Mouse (Mus musculus): ENCODE measurements around the gene Atp4a. TPM values are rescaled to one million over a fixed set of nuclear protein-coding genes. Genes with fewer than 3 reads are reported as not detected.

Atp4a gene
- polyA plus RNA-seq (2012; rRNA removed), result 80.5 and 104 TPM in 2 replicates

DNA sequence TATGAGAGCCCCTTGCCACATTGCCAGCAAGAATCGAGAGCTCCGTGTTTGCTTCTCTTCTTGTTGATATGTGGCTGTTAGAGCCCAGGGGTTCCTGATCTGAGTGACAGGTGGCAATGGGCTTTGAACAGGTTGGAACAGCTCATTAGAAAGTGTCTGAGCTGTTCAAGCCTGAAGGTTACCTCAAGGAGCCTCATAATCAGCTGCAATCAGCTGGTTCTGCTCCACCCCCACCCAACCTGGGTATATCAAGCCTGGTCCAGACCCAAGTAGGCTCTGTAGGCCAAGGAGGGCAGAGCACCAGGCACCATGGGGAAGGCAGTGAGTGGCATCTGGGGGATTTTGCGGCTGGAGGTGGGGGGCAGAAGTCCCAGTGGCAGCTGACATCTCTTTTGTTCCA lies at the start of gene Atp4a:
Gene Atp4a, plus strand, starts transcription at position 268 of the 400 bp plus-strand sequence.
- no peak for DNase-seq (ENCODE audit: low read depth)

DNA sequence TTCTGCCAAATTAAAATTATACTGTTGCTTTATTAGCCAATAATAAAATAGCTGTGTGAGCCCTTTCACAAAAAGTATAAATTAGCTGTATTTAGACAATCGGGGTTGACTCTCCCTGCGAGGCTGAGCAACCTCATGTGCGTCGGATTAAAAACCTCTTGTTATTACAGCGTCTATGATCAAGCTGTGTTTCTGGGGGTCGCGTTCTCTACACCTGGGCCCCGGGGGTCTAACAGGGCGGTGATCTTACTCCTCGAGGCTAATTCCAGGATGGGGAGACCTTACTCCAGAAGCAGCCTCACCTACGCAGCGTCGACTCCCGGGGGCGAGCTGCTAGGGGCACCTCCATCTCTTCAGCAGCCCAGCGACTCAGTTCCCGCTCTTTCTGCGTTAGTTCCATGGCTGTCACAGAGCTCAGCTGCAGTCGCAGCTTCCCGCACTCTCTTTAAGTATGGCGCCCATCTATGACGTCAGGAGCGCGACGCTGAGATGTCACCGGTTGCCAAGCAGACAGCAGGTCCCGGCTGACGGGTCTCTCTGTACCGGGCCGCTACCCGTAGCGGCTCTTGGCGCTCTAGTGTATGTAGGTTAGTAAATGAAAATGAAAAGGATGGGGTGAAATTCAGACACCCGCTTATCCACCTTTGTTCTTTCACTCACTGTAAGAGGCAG lies 47.3 kb upstream of the Atp4a start, which contains the start of gene Haus5:
Gene Haus5, minus strand, starts transcription at position 466 of the 672 bp plus-strand sequence.
- DNase-seq (ENCODE audit: low read depth), result no peak

DNA sequence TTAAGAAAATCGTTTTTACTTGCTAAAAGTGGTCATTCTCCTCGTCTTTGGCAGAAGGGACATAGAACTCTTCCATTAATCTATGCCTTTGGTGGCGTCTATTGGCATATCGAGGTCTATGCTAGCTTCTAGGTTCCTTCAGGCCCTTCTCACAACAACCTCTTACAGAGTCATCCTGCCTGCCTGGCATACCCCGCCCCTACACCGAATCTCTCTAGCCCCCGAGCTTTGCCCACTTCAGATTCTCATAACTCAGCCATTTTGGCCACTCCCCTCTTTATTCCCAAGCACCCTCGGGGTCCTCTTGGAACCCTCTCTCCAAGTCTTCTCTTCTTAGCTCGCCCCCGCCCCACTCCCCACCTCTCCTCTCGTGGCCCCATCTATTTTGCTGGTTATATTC lies 46.7 kb upstream of the Atp4a start:
- no peak for DNase-seq (ENCODE audit: low read depth)

DNA sequence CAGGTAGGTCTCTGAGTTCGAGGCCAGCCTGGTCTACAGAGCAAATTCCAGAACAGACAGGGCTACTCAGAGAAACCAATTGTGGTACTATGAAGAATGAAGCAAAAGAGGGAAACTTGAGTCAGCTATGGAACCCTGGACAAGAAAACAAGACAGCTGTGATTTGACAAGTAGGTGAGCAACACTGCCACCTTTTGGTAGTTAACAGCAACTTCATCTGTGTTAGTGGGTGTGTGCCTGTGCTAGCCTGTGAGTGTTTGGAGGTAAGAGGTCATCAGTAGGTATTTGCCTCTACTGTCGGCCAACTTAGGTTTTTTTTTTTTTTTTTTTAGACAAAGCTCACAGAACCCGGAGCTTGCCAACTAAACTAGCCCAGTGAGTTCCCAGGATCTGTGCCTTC lies 42.8 kb upstream of the Atp4a start:
- DNase-seq (ENCODE audit: low read depth), result no peak

DNA sequence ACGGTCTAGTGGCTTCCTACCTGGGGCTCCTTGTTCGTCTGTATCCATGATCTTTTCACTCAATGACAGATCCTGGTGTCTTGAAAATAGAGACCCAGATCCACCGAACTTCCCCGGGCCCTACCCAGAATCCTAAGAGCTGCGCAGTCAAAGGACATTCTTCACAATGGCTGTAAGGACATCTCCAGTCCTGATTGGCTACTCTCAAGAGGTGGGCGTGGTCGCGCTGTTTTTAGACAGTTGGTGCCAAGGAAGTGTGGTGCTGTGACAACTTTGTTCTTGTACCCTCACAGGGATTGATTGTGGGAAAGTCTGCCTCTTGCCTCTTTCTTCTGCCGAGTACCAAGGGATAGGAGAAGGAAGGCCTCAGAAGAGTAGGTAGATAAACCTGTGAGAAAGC lies 40.5 kb upstream of the Atp4a start, which contains the start of gene Pmis2:
Gene Pmis2, minus strand, starts transcription at position 126 of the 400 bp plus-strand sequence.
- DNase-seq (ENCODE audit: low read depth), result no peak

DNA sequence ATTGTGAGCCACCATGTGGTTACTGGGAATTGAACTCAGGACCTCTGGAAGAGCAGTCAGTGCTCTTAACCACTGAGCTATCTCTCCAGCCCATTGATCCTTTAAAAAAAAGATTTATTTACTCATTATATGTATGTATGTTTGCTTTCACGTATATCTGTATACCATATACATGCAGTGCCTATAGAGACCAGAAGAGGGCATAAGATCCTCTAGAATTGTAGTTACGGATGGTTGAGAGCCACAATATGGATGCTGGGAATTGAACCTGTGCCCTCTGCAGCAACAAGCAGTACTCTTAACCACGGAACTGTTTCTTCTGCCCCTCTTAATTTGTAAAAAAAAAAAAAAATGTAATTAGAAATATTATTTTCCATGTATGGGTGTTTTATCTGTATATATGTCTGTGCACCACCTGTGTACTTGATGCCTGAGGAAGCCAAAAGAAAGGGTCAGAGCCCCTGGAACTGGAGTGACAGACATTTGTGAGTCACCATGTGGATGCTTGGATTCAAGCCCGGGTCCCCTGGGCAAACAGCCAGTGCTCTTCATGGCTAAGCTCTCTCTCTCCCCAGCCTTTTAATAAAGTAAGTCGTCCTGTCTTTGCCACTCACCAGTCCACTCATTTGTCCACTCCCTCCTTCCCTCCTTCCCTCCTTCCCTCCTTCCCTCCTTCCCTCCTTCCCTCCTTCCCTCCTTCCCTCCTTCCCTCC lies 33.6 kb upstream of the Atp4a start:
- DNase-seq (ENCODE audit: low read depth), result no peak

GRCm38 (mm10) chr7:30681897-30682296 lies 30.1 kb upstream of the Atp4a start:
- no peak for DNase-seq (ENCODE audit: low read depth)

DNA sequence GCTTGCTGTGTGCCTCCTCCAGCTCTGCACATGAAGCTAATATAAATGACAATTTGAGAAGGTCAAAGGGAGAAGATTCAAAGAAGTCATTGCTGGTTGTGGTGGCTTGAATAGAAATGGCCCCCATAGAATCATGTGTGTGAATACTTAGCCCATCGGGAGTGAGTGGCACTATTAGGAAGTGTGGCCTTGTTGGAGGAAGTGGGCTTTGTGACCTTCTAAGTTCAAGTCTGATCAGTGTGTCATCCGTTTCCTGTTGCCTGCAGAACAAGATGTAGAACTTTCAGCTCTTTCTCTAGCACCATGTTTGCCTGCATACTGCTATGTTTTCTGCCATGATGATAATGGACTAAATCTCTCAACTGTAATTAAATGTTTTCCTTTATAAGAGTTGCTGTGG lies 28.6 kb upstream of the Atp4a start:
- no peak for DNase-seq (ENCODE audit: low read depth)

- no peak for DNase-seq (ENCODE audit: low read depth)
These were observed 23.7 kb upstream of the Atp4a start for GRCm38 (mm10) chr7:30688325-30688724.

GRCm38 (mm10) chr7:30698101-30698500 lies 13.9 kb upstream of the Atp4a start:
- DNase-seq (ENCODE audit: low read depth), result no peak

- DNase-seq (ENCODE audit: low read depth), result no peak
These were observed 13.4 kb upstream of the Atp4a start, which contains the start of gene 2200002J24Rik for GRCm38 (mm10) chr7:30698589-30698988. Gene 2200002J24Rik (plus strand): TSS chr7:30698926.

DNA sequence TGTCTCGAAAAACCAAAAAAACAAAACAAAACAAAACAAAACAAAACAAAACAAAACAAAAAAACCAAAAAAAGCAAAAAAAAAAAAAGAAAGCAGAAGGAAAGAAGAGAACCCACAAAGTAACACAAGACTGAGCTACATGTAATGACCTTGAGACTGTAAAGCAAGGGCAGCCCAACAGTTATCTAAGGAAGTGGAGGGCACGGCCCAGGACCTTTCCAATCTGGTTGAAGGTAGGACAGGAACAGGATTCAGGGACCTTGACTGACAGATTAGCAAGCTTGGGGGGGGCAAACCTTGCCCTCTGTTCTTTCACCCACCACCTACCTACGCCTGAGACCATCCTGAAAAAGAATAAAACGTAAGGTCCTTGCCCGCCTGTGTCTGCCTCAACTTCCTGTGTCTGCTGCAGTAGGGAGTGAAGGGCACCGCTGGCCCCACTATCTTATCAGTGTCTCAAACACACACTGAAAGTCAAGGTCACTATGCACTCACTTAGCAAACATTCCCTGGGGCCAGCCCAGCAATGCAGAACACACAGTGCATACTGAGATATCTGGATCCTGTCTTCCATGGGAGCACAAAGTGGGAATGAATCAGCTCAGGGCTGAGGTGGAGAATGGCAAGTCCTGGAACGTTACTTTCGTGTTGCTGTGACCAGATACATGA lies 5.7 kb upstream of the Atp4a start:
- DNase-seq (ENCODE audit: low read depth), result no peak

- DNase-seq (ENCODE audit: low read depth), result no peak
These were observed 4.6 kb upstream of the Atp4a start for GRCm38 (mm10) chr7:30707441-30707840.

GRCm38 (mm10) chr7:30717006-30717715 lies 5.2 kb downstream of the Atp4a start:
- DNase-seq (ENCODE audit: low read depth), result no peak

GRCm38 (mm10) chr7:30717716-30718046 lies 5.7 kb downstream of the Atp4a start:
- DNase-seq (ENCODE audit: low read depth), result no peak

DNA sequence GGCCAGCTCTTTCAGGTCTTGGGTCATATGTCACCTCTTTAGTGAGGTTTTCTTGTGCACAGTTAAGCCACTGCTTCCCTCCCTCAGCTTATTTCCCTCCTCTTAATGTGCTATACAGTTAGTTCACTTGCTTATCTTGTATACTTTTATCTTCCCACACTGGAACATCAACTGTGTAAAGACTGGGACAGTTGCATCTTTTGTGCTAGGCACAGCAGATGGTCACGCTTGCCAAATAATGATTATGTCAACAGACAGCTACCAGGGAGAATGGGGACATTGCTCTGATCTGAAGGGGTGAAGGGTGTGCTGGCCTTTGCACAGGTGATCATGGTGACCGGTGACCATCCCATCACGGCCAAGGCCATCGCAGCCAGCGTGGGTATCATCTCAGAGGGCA lies 7.7 kb downstream of the Atp4a start:
- no peak for DNase-seq (ENCODE audit: low read depth)

DNA sequence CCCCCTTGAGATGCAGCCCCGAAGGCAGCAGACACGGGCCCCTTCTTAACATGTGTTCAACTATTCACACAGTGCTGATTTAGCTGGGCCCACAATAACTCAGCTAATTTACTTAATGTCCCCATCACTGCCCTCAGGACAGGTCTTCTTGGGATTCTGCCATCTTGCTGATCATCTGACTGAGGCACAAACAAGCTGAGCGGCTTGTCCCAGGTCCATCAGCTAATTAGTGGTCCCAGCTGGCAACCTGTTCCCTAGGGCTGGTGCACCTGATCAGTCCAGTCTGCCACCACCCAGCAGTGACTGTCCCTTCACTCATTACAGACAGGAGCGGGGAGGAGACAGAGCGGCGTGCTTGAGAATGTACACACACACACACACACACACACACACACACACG lies 9.3 kb downstream of the Atp4a start:
- DNase-seq (ENCODE audit: low read depth), result no peak

GRCm38 (mm10) chr7:30723274-30723953 lies 11.4 kb downstream of the Atp4a start:
- no peak for DNase-seq (ENCODE audit: low read depth)

- DNase-seq (ENCODE audit: low read depth), result no peak
These were observed 16.2 kb downstream of the Atp4a start for GRCm38 (mm10) chr7:30728214-30728613.

DNA sequence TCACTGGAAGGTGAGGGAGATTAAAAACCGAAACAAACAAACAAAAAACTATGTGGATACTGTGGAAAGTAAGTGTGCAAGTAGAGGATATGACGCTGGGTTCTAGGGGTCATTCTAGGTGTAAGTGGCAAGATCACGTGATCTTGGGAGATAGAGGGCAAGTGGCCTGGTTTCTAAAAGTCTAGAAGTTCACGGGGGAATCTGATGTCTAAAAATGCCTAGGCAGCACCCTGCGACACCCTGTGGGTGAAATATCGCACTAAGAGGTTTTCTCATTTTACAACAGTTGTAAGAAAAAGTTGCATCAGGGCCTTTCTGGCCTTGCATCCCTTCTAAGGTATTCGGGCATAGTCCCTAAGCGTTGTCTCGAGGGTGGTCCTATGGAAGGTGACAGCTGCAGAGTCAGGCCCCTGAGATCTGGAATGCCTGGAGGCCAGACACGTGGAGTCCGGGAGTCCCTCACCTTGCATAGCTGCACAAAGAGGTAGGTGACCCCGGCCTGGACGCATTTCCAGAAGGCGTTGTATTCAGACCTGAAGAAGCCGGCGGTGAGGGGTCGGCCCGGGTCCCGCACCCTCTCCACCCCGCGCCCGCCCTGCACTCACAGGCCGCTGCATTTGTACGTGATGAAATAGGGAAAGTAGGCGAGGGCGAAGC lies 16.9 kb downstream of the Atp4a start:
- DNase-seq (ENCODE audit: low read depth), result no peak
